Mouse (Mus musculus) adrenal gland, adult 8-10 months (tissue): ENCODE data around the gene Foxj3. TPM values are rescaled to one million over a fixed set of nuclear protein-coding genes. Genes with fewer than 3 reads are reported as not detected.
A peak's percentile ranks its signal among the peaks of the same experiment; 100 is the strongest.
"Not testable (repeated sequence)": the region's sequence is repeated elsewhere in the genome, so short reads cannot be mapped to it uniquely, and the experiment has no call there.

Experiments
- DNase-seq: peaks from one replicate; pipeline ENCODE4 v3.0.0; 2022
- total RNA-seq, 4 experiments: library from RNA; stranded (reverse); gene quantifications; 2 replicates each; pipeline ENCODE4 v1.2.4; 2022

The Foxj3 gene
- total RNA-seq, 4 experiments from 2014 or later, result 36.4 to 54.2 (median 52.0) TPM

DNA sequence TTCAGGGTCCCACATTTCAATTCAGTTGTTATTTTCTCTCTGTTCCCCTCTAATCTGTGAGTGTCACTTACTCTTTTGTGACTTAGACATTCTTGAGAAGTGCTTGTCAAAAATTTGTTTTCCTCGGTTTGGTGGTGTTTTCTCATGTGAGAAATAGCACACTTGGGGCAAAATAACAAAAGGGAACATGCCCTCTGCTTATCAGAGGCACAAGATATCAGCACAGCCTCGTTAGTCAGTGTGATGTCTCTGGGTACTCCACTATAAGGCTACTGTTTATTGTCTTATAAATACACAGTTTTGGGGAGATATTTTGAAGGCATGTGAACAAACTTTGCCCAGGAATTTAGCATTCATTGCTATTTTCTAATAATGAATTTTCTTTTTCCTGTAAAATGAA lies 37.7 kb downstream of the Foxj3 start:
- no peak for DNase-seq

DNA sequence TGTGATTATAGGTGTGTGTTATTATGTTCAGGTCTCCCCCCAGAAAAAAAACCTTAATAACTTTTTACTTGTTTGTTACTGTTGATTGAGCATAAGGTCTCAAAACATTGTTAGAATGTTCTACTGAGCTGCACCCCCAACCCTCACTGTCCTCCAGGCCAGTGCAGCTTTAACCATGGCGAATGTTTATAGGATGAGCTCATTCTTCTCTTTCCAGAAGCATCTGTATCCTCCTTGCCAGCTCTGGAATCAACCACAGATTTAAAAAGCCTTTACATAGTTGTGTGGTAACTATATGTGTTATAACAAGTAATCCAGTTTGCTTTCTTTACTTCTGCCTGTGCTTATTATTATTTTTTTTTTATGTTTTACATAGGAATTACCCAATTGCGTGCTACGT lies 38.7 kb downstream of the Foxj3 start:
- DNase-seq, result no peak

DNA sequence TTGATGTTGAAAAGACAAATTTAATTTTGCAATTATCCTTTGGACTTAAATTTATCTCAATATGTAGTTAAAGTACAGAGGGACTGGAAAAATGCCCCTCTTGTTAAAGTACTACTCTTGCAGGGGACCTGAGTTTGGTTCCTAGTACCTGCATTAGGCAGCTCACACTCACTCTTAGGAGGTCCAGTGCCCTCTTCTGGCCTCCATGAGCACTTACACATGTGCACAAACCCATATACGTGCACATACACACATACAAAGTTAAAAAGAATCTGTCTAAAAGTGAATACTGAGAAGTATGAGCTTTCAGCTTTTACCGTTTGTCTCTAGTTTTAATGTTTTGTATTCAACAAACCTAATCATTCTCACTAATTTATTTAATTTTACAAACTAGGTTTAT lies 51.2 kb downstream of the Foxj3 start:
- no peak for DNase-seq

DNA sequence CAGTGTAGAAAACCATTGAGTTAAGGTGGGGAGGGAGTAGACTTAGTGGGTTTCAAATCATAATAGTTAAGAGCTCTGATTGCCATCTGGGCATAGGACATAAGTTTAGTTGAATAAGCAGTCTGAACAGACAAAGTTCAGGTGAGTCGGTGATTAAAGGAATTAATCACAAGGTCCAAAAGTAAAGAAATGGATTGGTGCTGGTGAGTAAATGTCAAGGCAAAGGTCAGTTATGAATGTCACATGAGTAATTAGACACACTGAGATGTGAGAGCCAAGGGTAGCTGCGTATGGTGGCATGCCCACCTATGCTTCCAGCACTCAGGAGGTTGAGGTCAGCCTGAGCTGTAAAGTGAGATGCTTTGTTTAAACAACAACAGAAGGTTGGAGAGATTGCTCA lies 52.6 kb downstream of the Foxj3 start:
- DNase-seq, result no peak

DNA sequence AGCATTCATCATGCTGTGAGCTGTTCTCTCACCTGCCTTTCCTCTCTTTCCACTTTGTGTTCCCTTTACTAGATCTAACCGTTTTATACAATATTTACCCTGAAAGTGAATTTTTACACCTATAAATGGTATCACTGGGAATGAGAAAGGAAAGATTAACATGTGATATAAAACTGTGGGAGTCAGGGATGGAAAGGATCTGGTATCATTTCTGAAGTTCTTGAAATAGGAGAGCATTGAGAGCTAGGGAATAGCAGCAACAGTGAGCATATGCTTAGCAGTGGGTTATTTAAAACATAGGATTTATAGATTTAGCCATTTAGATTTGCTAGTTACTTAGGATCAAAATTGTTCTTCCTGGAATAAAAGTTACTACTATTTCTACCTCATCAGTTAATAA lies 53.2 kb downstream of the Foxj3 start:
- no peak for DNase-seq

DNA sequence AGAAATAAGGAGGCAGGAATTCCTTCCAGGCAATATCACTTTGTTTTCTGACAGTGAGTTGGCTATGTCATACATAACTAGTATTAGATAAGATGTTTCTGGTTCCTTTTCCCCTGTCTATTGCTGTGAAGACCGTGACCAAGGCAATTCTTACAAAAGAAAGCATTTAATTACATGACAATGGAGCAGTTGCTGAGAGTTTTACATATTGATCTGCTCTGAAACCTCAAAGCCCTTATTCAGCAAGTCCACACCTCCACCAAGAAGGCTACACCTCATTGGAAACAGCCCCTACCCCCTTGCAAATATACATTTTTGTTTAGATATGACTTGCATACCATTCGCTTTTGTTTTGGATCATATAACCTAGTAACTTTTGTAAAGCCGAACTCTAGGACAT lies 55.7 kb downstream of the Foxj3 start:
- no peak for DNase-seq

DNA sequence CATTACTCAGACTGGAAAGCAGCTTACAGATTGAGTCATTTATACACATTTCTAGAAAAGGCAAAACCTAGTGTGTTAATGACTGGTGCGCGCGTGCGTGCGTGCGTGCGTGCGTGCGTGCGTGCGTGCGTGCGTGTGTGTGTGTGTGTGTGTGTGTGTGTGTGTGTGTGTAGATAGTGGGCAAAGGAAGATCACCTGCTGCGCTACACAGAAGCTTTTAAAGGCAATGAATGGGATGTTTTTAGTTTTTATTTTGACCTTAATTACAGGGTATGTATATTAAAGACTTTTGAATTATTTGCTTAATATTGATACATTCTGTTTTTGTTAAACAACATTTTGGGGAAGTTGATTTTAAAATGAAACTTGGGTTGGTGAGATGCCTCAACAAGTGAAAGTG lies 57.5 kb downstream of the Foxj3 start:
- DNase-seq, result no peak

DNA sequence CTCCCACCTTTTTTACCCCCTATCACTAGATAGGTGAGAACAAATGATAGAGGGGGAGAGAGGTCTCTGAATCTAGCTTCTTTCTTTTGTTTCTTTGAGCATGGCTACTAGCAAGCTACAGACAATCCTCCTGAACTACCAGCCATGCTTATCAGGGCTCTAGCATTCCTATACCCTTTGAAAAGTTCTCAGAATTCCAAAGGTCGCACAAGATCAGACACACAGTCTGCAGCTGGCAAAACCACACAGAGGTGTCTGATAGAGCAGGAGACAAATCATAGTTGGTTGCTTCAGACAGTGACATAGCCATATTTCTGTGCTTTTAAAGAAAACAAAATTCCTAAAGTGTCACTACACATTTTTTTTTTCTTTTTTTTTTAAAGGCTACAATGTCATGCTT lies 62.8 kb downstream of the Foxj3 start:
- DNase-seq, result no peak

DNA sequence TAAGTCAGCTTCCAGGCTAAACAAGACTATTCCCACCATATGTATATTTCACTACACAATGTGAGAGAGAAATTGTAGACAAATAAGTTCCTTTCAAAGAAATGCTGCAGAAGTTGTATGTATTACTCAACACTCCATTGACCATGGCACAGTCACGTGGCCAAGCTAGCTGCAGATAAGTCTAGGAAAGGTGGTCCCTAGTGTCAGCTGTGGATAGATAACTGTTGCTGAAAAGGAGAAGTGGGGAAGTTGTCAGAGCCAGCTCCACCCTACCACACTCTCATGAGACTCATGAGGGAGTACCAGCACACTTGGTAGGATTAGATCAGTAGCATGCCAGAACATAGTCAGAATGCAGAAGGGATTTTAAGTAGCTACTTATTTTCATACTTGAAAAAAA lies 72.7 kb downstream of the Foxj3 start:
- DNase-seq, result no peak

DNA sequence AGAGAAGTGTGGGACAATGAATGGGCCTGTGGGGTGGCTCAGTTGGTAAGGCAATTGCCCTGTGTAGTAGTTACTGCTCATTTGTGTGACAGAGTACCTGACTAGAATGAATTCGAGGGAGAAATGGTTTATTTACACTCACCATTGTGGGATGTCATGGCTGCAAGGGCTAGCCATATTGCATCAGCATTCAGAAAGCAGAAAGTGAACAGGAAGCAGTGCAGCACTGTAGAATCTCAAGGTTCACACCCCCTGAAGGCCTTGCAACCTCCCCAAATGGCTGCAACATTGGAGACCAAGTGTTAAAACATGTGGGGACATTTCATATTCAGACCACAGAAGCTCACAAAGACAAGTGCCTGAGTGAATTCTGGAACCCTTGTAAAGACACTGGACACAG lies 77.3 kb downstream of the Foxj3 start:
- DNase-seq, result no peak

DNA sequence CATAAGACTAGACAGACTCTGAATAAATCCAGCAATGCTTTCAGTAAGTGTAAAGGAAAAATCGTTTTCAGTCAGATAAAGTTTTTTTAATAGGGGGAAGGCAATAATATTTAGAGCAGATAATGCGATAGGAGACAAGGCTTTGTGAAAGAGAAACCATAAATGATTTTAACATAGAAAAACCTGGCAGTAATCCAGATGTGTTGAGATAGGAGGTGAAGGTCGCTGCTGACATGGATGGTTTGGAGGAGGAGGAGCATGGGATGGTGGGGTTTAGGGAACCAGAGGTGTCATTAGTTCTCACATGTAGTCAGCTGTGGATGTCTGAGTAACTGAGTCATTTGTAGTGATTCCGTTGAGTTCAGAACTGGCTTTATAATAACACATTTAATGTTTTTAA lies 77.9 kb downstream of the Foxj3 start:
- no peak for DNase-seq

DNA sequence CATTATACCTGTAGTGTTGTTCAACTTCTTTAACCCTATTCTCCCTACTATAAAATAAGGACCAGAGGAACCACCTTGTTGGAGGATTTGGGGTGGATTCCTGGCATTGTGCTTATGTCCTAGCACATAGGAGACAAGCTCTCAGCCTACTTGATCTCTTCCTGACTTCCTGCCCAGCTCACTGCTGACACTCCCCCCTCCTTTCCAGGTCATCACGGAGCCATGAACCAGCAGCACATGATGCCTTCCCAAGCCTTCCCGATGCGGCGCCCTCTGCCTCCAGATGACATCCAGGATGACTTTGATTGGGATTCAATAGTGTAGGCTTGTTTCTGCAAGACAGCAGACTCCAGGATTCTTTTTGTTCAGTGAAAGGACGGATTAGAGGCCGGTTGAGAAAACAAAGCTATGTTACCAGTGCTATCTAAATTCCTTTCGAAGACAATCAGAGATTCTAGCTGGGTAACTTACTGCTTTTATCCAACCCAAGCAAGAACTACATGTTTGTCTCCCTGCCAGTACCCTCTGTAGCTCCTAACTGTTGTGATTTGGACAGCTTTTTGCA lies 89.4 kb downstream of the Foxj3 start:
- no peak for DNase-seq

DNA sequence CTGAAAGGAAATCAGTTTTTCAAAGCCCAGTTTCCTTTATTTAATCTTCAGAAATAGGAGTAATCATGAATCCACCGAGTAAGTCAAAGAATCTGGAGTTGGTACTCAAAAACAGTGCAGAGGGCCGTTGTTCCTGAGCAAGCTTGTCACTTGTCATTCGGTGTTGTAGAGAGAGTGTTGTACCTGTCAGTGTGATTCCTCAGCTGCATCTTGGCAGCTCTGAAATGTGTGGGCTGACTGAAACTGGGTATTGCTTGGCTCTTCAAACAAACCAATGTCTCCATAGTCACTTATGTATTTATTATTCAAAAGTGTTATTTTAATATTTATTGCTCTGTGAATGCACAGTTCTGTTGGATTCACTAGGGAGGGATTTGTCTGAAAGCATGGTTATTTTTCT lies 90.1 kb downstream of the Foxj3 start:
- DNase-seq, result no peak

DNA sequence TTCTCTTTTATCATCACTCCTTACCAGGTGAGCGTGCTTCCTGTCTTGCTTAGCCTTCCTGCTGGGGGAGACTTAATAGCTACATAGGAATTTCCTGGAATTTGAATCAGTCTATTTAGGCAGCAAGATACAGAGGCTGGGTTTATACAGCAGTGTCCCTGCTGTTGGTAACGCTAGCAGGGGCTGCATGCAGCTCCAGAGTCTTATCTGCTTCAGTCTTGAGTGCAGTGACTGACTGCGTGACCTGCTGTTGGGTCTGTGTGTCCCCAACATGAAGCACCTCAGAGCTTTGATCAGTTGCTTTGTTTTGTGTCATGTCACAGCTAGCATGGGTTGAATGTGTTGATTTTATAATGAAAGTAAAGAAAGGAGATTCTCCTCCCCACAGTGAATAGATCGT lies 90.5 kb downstream of the Foxj3 start:
- DNase-seq, result no peak

DNA sequence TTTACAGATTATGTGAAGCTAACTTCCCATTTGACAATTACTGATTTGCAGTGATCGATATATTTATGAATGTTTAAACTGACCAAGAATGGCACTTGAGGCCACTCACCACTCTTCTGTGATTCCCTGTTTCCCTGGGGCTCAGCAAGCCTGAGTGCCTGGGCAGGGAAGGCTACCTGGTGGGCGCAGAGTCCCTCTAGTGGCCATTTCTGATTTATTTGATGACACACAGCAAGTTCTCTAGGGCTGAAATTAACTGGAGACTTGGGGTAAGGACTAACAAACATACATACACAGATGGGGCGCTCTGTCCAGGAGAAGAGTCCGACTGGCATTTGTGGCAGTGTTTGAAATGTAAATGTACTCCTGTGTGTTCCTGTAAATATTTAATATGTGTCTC lies 91.6 kb downstream of the Foxj3 start:
- DNase-seq, result not testable (repeated sequence)

DNA sequence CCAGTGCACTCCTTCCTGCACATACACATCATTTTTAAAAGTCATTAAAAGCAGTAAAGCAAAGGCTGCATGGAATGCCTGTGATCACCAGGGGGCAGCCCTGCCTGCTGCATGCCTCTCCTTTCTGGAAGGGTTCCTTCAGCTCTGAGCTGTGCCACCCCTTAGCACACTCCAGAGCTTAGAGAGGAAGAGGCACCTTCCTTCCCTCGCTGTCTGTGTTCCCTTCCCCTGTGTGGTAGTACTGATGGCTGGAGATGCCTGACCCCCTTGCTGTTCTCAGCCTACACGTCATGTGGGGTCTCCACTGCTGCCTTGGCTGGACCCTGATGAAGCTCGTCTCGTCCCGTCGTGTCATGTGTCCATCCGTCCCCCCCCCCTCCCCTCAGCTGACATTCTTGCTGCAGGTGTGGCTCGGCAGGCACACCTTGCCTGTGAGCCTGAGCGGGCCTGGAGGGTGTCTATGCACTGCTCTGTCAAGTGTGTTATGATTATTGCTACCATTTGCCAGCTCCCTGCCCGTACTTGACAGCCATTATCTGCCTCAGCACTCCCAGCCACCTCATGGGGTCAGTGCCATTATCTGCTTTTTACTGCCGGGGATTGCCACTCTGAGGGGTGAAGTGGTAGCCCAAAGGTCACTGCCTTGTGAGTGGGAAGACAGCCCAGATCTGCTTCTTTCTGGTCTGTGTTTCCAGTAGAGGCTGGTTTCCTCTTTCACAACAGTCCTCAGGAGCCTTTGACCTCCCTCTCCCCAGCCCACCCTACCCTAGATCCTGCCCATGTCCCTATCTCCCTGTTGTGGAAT lies 94.5 kb downstream of the Foxj3 start:
- no peak for DNase-seq

DNA sequence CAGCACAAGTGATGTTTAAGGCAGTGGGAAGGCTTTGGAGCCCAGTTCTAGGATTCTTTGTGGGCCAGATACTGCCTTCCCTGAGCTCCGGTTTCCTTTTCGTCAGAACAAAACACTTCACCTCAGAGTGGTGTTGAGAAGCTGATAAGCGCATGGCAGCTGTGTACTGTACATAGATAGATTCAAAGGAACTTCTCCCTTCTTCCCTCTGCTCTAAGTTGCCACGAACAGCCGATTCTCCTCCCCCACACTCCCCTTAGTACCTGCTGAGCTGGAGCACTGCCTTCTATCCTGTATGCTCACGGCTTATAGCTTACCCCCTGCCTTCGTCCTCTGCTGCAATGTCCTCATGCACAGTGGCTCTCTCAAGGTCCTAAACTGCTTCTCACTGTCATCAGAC lies 95.9 kb downstream of the Foxj3 start:
- DNase-seq, result no peak

DNA sequence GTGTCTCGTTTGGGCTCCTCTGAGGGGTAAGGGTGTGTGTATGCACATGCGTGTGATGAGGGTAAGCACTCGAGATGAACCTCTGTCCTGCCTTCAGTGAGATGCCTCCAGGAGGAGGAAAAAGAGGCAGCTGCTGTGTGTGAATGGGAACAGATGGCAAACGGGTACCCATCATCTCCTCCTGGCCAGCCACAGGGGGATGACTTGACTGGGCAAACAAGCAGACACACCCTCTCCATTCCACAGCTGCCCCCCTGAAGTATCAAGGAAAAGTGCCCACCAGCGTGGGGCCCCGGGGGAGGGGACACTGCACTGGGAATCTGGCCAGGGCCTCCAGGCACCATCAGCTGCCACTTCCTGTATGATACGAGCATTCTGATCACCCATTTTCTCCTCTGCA lies 96.5 kb downstream of the Foxj3 start:
- no peak for DNase-seq

DNA sequence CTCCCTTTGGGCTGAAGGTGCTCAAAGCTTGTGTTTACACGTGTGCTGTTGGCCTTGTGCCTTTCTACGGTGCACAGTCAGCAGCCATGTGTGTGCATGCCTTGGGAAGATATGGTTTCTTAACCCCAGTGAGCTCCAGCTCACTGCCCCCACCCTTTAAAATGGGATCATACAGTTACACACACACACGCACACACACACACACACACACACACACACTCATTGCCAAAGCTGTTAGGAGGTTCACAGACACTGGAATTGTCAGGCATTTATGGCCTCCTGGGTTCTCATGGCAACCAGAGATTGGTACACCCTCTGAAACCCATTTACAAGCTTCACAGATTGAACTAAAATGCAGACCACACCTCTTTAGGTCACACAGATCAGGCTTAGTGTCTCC lies 97.1 kb downstream of the Foxj3 start:
- DNase-seq, result no peak

DNA sequence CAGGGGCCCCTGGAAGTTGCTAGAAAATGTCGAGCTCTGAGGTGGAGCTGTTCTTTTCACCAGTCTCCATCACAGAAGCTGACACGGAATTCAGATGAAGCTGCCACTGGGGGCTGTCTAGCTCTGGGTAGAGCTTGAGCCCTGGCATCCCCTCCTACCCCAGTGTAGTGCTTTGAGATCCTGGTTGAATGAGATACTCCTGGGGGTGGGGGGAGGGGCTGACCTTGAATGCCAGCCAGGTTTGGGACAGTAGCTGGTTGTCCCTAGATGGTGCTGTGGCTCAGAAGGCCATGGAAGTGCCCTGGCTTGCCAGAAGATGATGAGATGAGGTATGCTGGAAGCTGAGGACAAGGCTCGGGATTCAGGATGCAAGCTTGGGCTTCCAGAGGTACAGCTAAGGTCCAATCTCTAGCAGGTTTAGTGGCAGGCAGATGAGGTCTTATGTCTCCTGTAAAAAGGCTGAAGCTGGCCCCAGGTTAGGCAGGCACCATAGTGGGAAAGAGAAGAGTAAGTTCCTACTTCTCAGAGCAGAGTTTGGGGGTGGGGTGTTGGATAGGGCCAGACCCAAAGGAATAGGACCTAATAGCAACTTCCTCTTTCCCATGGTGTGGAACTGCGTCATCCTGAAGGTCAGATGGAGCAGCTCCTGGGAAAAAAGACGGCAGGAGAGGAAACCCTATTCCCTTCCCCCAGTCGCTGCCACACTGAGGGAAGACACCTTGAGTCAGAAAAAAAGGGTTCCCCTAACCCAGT lies 98.3 kb downstream of the Foxj3 start:
- DNase-seq, result no peak

DNA sequence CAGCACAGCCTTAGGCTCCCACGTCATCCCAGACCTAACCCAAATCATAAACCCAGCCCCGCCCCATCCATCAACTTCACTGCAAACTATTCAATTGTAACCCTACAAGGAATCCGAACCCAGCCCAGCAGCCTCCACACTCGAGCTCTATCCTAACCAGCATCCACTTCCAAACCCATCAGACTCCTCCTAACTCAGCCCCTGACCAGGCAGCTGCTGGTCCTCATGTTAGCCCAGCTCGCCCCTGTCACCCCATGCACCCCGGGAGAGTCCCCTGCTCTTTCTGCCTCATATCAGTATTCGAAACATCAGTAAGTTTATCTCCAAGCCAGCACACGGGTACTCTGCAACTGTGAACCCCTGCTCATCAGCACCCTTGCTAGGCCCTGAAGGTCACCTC lies 98.9 kb downstream of the Foxj3 start:
- no peak for DNase-seq

DNA sequence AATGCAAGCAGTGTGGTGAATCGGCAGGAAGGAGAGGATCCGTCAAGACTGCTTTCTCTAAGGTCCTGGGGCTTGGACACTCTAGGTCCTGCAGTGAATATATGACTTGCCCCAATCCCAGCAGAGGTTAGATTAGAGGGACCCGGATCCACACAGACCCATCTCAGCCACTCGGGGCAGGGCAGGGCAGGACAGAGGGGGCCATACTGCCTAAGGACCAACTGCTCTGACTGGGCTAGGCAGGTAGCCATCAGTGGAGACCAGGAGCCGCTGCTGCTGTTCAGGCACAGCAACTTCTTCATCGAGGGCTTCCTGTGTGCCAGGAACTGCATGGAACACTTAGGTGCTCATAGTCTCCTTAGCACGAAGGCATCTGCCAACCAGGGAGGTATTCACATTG lies 99.9 kb downstream of the Foxj3 start:
- DNase-seq, result no peak

DNA sequence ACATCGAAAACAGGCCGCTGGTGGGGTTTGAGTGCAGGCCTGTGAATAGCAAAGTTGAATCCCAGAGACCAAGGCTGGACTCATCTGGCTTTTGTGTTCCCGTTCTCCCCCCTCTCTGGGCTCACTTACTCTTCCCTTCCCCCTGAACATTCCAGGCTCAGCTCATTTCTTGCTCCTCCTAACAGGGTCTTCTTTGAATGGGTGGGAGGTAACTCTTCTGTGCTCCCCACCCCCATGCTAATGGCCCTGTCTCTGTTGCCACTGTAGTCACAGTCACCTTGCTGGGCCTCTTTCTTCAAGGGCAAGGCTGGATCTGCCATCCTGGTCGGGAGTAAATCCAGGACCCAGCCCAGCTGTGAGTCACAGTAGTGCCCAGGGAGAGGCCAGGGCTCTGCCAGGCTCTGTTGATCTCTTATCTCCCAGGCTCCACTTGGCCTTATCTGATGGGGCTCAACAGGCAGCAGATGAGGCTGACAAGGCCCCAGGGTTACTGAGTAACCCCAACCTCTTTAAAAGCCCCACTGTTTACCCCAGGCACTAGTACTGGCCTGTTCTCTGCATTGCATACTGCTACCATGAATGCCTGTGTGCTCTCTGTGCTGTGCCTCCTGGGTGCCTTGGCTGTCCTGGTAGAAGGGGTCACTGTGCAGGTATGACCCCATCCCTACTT lies 100.5 kb downstream of the Foxj3 start, which contains the start of gene Guca2a:
Gene Guca2a (plus strand): TSS at position 529 of the 670 bp plus-strand sequence.
- DNase-seq, result peak; percentile 69
